Mouse (Mus musculus): ENCODE data around the gene Kank4. TPM values are rescaled to one million over a fixed set of nuclear protein-coding genes. Genes with fewer than 3 reads are reported as not detected.
"Not testable (repeated sequence)": the region's sequence is repeated elsewhere in the genome, so short reads cannot be mapped to it uniquely, and the experiment has no call there.

Kank4 gene
- total RNA-seq (2021): under 1 TPM; 0.35 to 0.86 TPM

DNA sequence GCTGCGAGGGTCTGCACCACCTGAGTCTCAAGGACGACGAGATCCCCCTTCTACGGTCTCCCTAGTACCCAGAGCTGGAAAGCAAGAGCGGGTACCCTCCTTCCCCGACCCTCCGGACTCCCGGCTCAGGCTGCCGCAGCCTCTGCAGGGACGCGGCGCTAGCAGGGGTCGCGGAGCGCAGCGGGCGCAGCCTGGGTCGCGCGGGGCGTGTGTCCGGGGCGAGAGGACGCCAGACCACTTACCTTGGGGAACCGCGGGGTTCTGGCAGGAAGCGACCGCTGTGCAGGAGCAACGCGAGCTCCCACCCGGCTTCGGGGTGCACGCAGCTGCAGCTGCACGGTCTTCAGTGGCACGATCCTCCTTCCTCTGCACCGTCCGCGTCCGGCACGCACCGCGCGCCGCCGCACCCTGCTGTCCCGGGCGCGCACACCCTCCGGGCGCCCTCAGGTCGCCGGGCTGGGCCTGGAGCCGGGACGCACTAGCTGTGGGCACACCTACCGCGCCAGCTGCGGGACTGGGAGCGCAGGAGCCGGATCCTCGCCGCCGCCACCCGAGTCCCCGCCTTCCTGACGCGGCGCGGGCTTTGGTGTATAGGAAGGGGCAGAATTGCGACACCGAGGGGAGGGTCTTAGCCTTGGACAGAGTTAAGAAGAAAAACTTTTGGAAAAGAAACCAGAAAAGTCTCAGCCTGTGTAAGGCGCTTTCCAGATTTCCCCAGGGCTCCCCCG is at the start of gene Kank4:
Kank4 (minus strand) TSS at position 354 of the 728 bp plus-strand sequence.
- peak; percentile 34 to 39 for DNase-seq
- intact Hi-C loops (cut with DNase I): loop anchor here (5.0 kb wide), 1 partner anchor 55 kb away; no protein-coding TSS in a partner anchor

GRCm38 (mm10) chr4:98865386-98866237 is 48.3 kb upstream of the Kank4 start:
- no peak for DNase-seq
- intact Hi-C loops (cut with DNase I): no loop called here

- intact Hi-C loops (cut with DNase I): no loop called here
- DNase-seq: no peak
These were observed 47.2 kb upstream of the Kank4 start for GRCm38 (mm10) chr4:98864546-98864945.

- intact Hi-C loops (cut with DNase I): no loop called here
- DNase-seq: no peak
These were observed 46.8 kb upstream of the Kank4 start for GRCm38 (mm10) chr4:98864094-98864493.

DNA sequence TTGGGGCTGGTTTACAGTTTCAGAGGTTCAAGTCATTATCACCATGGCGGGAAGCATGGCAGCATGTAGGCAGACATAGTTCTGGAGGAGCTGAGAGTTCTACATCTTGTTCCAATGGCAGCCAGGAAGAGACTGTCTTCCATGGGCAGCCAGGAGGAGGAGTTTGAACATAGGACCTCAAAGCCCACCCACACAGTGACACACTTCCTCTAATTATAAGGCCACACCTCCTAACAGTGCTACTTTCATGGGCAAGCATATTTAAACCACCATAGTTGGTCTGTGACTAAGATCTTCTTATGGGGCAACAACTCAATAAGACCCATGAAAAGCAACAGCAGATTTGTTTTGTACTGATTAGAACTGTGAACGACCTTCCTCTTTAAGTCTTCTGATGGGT is 46.1 kb upstream of the Kank4 start:
- DNase-seq: no peak
- intact Hi-C loops (cut with DNase I): no loop called here

GRCm38 (mm10) chr4:98858151-98858855 is 41.0 kb upstream of the Kank4 start:
- no peak for DNase-seq
- intact Hi-C loops (cut with DNase I): no loop called here

- no peak for DNase-seq
- intact Hi-C loops (cut with DNase I): no loop called here
These were observed 39.8 kb upstream of the Kank4 start for GRCm38 (mm10) chr4:98857037-98857648.

DNA sequence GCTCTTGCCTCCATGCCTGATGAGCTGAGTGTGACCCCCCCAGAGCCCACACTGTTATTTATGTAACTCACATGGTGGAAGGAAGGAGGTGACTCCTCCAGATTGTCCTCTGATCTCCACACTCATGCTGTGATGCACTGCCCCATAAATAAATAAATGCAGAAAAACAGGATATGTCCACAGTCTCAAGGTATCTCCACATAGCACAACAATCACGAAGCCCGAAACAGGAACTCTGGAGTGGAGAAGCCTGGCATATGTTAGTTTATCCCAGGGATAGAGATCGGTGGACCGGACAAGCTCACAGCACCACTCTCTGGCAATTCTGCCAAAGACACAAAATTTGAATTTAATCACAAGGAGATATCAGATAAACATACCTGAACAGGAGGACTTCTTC is 36.6 kb upstream of the Kank4 start:
- DNase-seq: no peak
- intact Hi-C loops (cut with DNase I): no loop called here

- DNase-seq; intact Hi-C loops (cut with DNase I): not testable (repeated sequence)
These were observed 33.1 kb upstream of the Kank4 start for GRCm38 (mm10) chr4:98850485-98850884.

DNA sequence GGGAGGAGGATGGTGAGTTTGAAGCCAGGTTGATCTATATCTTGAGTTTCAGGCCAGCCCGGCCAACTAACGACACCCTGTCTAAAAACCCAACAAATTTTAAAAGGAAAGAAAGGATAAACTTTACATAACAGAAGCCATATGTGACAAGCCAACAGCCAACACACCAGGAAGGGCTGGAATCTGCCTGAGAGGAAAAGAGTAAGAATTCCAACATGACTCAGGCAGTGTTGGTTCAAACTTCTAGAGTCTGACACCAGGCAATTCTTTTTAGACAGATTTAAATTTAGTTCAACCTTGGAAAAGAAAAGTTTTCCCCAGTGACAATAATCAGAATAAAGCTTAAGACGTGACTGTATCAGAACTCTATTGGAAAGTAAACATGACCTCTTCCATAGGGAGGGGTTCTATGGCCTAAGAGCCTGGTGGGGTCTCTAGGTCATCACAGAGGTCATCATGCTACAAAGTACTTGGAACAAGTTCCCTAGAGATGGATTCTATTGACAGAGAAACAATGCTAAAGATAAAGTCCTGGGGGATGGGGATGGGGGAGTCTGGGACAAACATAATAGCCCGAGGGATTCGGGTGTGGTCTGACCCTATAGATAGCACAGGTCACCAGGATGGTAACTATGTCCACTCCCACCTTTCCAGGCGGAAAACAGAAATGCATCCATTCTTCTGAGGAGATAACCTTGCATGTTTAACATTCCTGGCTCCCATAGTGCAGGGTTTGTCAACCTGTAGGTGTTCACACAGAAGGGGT is 30.0 kb upstream of the Kank4 start:
- intact Hi-C loops (cut with DNase I): no loop called here
- DNase-seq: no peak

- DNase-seq: no peak
- intact Hi-C loops (cut with DNase I): no loop called here
These were observed 29.1 kb upstream of the Kank4 start for GRCm38 (mm10) chr4:98846396-98846795.

GRCm38 (mm10) chr4:98845687-98846125 is 28.4 kb upstream of the Kank4 start:
- intact Hi-C loops (cut with DNase I): no loop called here
- no peak for DNase-seq

GRCm38 (mm10) chr4:98845201-98845600 is 27.9 kb upstream of the Kank4 start:
- intact Hi-C loops (cut with DNase I): no loop called here
- no peak for DNase-seq

- intact Hi-C loops (cut with DNase I): no loop called here
- no peak for DNase-seq
These were observed 26.7 kb upstream of the Kank4 start for GRCm38 (mm10) chr4:98843906-98844597.

GRCm38 (mm10) chr4:98841251-98841650 is 23.9 kb upstream of the Kank4 start:
- intact Hi-C loops (cut with DNase I); DNase-seq: not testable (repeated sequence)

- intact Hi-C loops (cut with DNase I): no loop called here
- DNase-seq: no peak
These were observed 23.2 kb upstream of the Kank4 start for GRCm38 (mm10) chr4:98840526-98840925.

DNA sequence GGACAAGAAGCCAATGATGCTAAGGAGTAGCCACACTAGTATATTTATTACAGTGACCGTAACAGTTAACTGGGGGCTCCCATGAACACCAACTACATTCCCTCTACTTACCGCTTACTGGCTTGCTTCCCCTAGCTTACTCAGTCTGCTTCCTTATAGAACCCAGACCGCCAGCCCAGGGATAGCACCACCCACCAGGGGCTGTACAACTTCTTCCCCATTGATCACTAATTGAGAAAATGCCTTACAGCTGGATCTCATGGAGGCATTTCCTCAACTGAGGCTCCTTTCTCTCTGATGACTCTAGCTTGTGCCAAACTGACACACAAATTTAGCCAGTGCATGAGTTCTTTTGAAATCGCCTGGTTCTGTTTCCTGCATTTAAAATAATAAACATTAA is 21.6 kb upstream of the Kank4 start:
- intact Hi-C loops (cut with DNase I): no loop called here
- no peak for DNase-seq

- intact Hi-C loops (cut with DNase I): no loop called here
These were observed 20.6 kb upstream of the Kank4 start for GRCm38 (mm10) chr4:98837715-98838505.

DNA sequence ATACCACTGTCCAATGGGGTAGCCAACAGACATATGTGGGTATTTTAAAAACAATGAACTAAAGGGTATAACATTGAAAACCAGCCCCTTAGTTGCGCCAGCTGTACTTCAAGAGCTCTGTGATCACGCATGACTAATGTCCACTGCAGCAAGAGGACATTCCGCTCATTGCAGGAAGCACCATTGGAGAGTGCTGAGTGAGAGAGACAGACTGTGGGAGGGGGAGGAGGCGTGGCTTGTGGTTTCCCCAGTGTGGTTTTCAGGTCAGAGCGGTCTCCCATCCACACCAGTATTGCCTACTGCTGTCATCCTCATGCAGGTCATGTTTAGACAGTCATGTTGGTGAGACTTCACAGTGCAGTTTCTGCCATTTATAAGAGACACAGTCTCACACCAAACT is 19.2 kb upstream of the Kank4 start:
- no peak for DNase-seq

More at GRCm38 (mm10) chr4:98837715-98838505, 20.6 kb upstream of the Kank4 start:
- DNase-seq: no peak

More for the DNA sequence above, 19.2 kb upstream of the Kank4 start:
- intact Hi-C loops (cut with DNase I): no loop called here
